In the genomic region with DNA sequence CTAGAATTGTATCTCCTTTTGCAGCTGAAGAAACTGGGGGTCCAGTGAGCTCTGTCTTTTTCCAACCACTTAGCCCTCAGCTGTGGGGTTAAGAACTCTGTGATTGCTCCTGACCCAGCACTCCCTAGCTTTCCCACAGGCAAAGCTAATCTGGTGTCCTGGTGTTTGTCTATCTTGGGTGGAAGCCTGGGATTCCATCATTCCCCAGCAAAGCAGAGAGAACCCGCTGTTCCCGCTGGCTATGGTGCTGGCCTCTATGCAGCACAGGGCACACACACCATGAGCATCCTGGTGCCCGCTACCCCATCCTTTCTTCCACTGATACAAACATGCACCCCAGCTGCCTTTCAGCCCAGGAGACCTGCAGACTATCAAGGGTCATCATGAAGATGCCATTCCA, we compare ENCODE assay signal across 25 mouse cellular contexts.
"Had no signal": no experiment of that assay in that cellular context is flagged by ENCODE, and none has a peak within 500 bp of the region (broad histone marks: within the 10 kb centered on the region; RNA-seq: fewer than 3 reads in every experiment).

No protein-coding gene starts in this region.

- DNase-seq: kidney, adult 2 months; kidney, postnatal 10 days; kidney, postnatal 4 days; liver; lung, adult 18-20 months; lung, postnatal 10 days; lung, postnatal 36 days; right cerebral cortex, adult 18-20 months; right cerebral cortex, postnatal 14 days; right cerebral cortex, postnatal 4 days; thymus, adult 2 months; thymus, postnatal 14 days; thymus, postnatal 4 days had no signal

- ATAC-seq: liver, embryonic 12.5 days; midbrain, embryonic 13.5 days had no signal

- H3K4me3 ChIP-seq: kidney, embryonic 15.5 days; limb, embryonic 10.5 days; limb, embryonic 13.5 days; liver, embryonic 12.5 days; liver, embryonic 15.5 days; lung, embryonic 15.5 days; megakaryocyte, embryonic 14.5 days; midbrain, embryonic 10.5 days; midbrain, embryonic 13.5 days; neural tube, embryonic 12.5 days; neural tube, embryonic 15.5 days had no signal

- H3K27ac ChIP-seq: kidney, embryonic 15.5 days; limb, embryonic 10.5 days; limb, embryonic 13.5 days; liver, embryonic 12.5 days; liver, embryonic 15.5 days; lung, embryonic 15.5 days; midbrain, embryonic 10.5 days; midbrain, embryonic 13.5 days; neural tube, embryonic 12.5 days; neural tube, embryonic 15.5 days; stomach, postnatal 0 days had no signal

- H3K9me3 ChIP-seq: kidney, embryonic 15.5 days; limb, embryonic 10.5 days; limb, embryonic 13.5 days; liver, embryonic 12.5 days; liver, embryonic 15.5 days; lung, embryonic 15.5 days; megakaryocyte, embryonic 14.5 days; midbrain, embryonic 10.5 days; midbrain, embryonic 13.5 days; neural tube, embryonic 12.5 days; neural tube, embryonic 15.5 days had no signal

- H3K4me2 ChIP-seq: kidney, embryonic 15.5 days; limb, embryonic 13.5 days; liver, embryonic 12.5 days; liver, embryonic 15.5 days; lung, embryonic 15.5 days; midbrain, embryonic 13.5 days; neural tube, embryonic 12.5 days; neural tube, embryonic 15.5 days had no signal

- H3K27me3 ChIP-seq: kidney, embryonic 15.5 days; limb, embryonic 13.5 days; liver, embryonic 12.5 days; liver, embryonic 15.5 days; lung, embryonic 15.5 days; midbrain, embryonic 13.5 days; neural tube, embryonic 12.5 days; neural tube, embryonic 15.5 days had no signal

- H3K4me1 ChIP-seq: liver, embryonic 15.5 days had no signal

- H3K9ac ChIP-seq: kidney, embryonic 15.5 days; limb, embryonic 13.5 days; liver, embryonic 12.5 days; liver, embryonic 15.5 days; lung, embryonic 15.5 days; midbrain, embryonic 13.5 days; neural tube, embryonic 12.5 days; neural tube, embryonic 15.5 days had no signal

- H3K36me3 ChIP-seq: kidney, embryonic 15.5 days; limb, embryonic 10.5 days; limb, embryonic 13.5 days; liver, embryonic 12.5 days; liver, embryonic 15.5 days; lung, embryonic 15.5 days; midbrain, embryonic 10.5 days; midbrain, embryonic 13.5 days; neural tube, embryonic 12.5 days; neural tube, embryonic 15.5 days had no signal
